Mouse (Mus musculus) thymus, adult 2 months (tissue): ENCODE measurements around the gene Ccdc33. TPM values are rescaled to one million over a fixed set of nuclear protein-coding genes. Genes with fewer than 3 reads are reported as not detected.

Experiments used
- DNase-seq: peaks from one replicate; pipeline ENCODE4 v3.0.0; 2021
- H3K27ac ChIP-seq: fragments of 200-500 bp; 2 replicates; pipeline ENCODE4 v1.5.1; 2012; ENCODE audit warnings: low read length, control low read depth; ENCODE audit not compliant: control insufficient read depth, insufficient read depth
- H3K27me3 ChIP-seq: fragments of 200-500 bp; 2 replicates; pipeline ENCODE4 v1.6.1; 2012; ENCODE audit warnings: mild to moderate bottlenecking, low read length, moderate library complexity, mixed read lengths; ENCODE audit not compliant: control insufficient read depth, insufficient read depth
- H3K36me3 ChIP-seq: fragments of 200-500 bp; 2 replicates; pipeline ENCODE4 v1.6.1; 2012; ENCODE audit warnings: mild to moderate bottlenecking, low read length, moderate library complexity; ENCODE audit not compliant: control insufficient read depth, insufficient read depth
- H3K4me1 ChIP-seq: fragments of 200-500 bp; replicated peaks from 2 replicates; pipeline ENCODE4 v1.6.1; 2012; ENCODE audit warnings: low read length; ENCODE audit not compliant: control insufficient read depth, insufficient read depth
- H3K4me3 ChIP-seq: fragments of 200-500 bp; 2 replicates; pipeline ENCODE4 v1.5.1; 2012; ENCODE audit warnings: mild to moderate bottlenecking, low read length, control low read depth, moderate library complexity; ENCODE audit not compliant: control insufficient read depth, insufficient read depth
- CTCF ChIP-seq: fragments of 200-500 bp; IDR thresholded peaks from 2 replicates; pipeline ENCODE4 v1.5.1; 2012; ENCODE audit warnings: mild to moderate bottlenecking, control low read depth, low read length, moderate library complexity, borderline replicate concordance; ENCODE audit not compliant: control insufficient read depth, poor library complexity, insufficient read depth; ENCODE audit errors: extremely low read depth
- POLR2A ChIP-seq: fragments of 200-500 bp; IDR thresholded peaks from 2 replicates; pipeline ENCODE4 v1.6.1; 2012; ENCODE audit warnings: mild to moderate bottlenecking, low read length, control low read depth, moderate library complexity; ENCODE audit not compliant: control insufficient read depth, poor library complexity, insufficient read depth; ENCODE audit errors: extremely low read depth
- WGBS: fragments of 180-500 bp; shearing (Covaris S2); methylation state at CpG from one replicate; pipeline ENCODE4 v1.1.7; 2018; 5-methylcytosine and 5-hydroxymethylcytosine counted together
- polyA plus RNA-seq: library from polyadenylated mRNA; depleted of rRNA; stranded (reverse); fragments of >200 nt; gene quantifications from 2 replicates; pipeline ENCODE4 v1.2.3, GENCODE M21; 2012

The Ccdc33 gene
- polyA plus RNA-seq, 1 experiment = 1.2 TPM

- Histone ChIP-seq H3K27me3 (no peaks in the 10 kb centered on the region; the same call in 1 of the 2 replicates), H3K4me3 (no peak overlapping the region), H3K27ac (no peak overlapping the region), H3K36me3 (no peaks in the 10 kb centered on the region), H3K4me1 (peaks cover 16% of the 10 kb centered on the region)
- no peak for TF ChIP-seq CTCF
- no peak for TF ChIP-seq POLR2A
- peak; percentile 38 for DNase-seq
- WGBS = 10% methylated on average over 17 of the region's 17 CpGs
Observed at GRCm38 (mm10) chr9:58133893-58134884, 15.6 kb upstream of the Ccdc33 start.

GRCm38 (mm10) chr9:58131735-58132134 lies 13.1 kb upstream of the Ccdc33 start:
- no peaks in the 10 kb centered on the region for H3K36me3 ChIP-seq
- no peak overlapping the region for H3K27ac ChIP-seq
- H3K4me3 ChIP-seq = no peak overlapping the region
- TF ChIP-seq POLR2A (no peak), CTCF (no peak)
- 8% methylated on average over 7 of the region's 7 CpGs for WGBS
- DNase-seq = peak; percentile 14
- peaks cover 3% of the 10 kb centered on the region; the same call in 1 of the 2 replicates for H3K27me3 ChIP-seq
- peaks cover 16% of the 10 kb centered on the region for H3K4me1 ChIP-seq

- peaks cover 16% of the 10 kb centered on the region for H3K4me1 ChIP-seq
- TF ChIP-seq POLR2A (no peak), CTCF (no peak)
- 41% methylated on average over 3 of the region's 3 CpGs for WGBS
- H3K36me3 ChIP-seq = no peaks in the 10 kb centered on the region
- H3K27me3 ChIP-seq = peaks cover 3% of the 10 kb centered on the region; the same call in 1 of the 2 replicates
- no peak for DNase-seq
- no peak overlapping the region for H3K27ac ChIP-seq
- no peak overlapping the region for H3K4me3 ChIP-seq
Observed at GRCm38 (mm10) chr9:58130909-58131308, 12.3 kb upstream of the Ccdc33 start.

GRCm38 (mm10) chr9:58129508-58129907 lies 10.9 kb upstream of the Ccdc33 start:
- Histone ChIP-seq H3K27ac (no peak overlapping the region), H3K27me3 (peaks cover 3% of the 10 kb centered on the region; the same call in 1 of the 2 replicates), H3K4me1 (peaks cover 14% of the 10 kb centered on the region), H3K4me3 (no peak overlapping the region), H3K36me3 (no peaks in the 10 kb centered on the region)
- 46% methylated on average over 8 of the region's 8 CpGs for WGBS
- TF ChIP-seq CTCF (no peak), POLR2A (no peak)
- no peak for DNase-seq

- WGBS = 35% methylated on average over 13 of the region's 13 CpGs
- Histone ChIP-seq H3K27me3 (peaks cover 3% of the 10 kb centered on the region; the same call in 1 of the 2 replicates), H3K36me3 (no peaks in the 10 kb centered on the region), H3K4me3 (no peak overlapping the region), H3K27ac (no peak overlapping the region), H3K4me1 (peaks cover 10% of the 10 kb centered on the region)
- DNase-seq = no peak
- TF ChIP-seq CTCF (no peak), POLR2A (no peak)
Observed at GRCm38 (mm10) chr9:58128926-58129413, 10.3 kb upstream of the Ccdc33 start.

- Histone ChIP-seq H3K27ac (no peak overlapping the region), H3K4me3 (no peak overlapping the region), H3K27me3 (peaks cover 3% of the 10 kb centered on the region; the same call in 1 of the 2 replicates), H3K36me3 (no peaks in the 10 kb centered on the region), H3K4me1 (no peaks in the 10 kb centered on the region)
- TF ChIP-seq CTCF (no peak), POLR2A (no peak)
- 66% methylated on average over 4 of the region's 4 CpGs for WGBS
- no peak for DNase-seq
Observed at GRCm38 (mm10) chr9:58125811-58126210, 7.2 kb upstream of the Ccdc33 start.

GRCm38 (mm10) chr9:58125085-58125484 lies 6.5 kb upstream of the Ccdc33 start:
- H3K36me3 ChIP-seq = no peaks in the 10 kb centered on the region
- whole genome bisulfite sequencing = 83% methylated on average over 3 of the region's 3 CpGs
- TF ChIP-seq CTCF (no peak), POLR2A (no peak)
- H3K4me3 ChIP-seq = no peak overlapping the region
- peaks cover 3% of the 10 kb centered on the region; the same call in 1 of the 2 replicates for H3K27me3 ChIP-seq
- no peak overlapping the region for H3K27ac ChIP-seq
- no peak for DNase-seq
- no peaks in the 10 kb centered on the region for H3K4me1 ChIP-seq
